Mouse (Mus musculus) granulocyte monocyte progenitor cell, adult 5-6 weeks (primary cell): ENCODE data around the gene Pnp2. TPM values are rescaled to one million over a fixed set of nuclear protein-coding genes. Genes with fewer than 3 reads are reported as not detected.
"Not testable (repeated sequence)": the region's sequence is repeated elsewhere in the genome, so short reads cannot be mapped to it uniquely, and the experiment has no call there.

Experiments
- ATAC-seq: replicated peaks from 2 replicates; pipeline ENCODE4 v1.8.0; 2016; ENCODE audit warnings: mild to moderate bottlenecking, moderate TSS enrichment, inconsistent platforms; ENCODE audit not compliant: poor library complexity, severe bottlenecking
- total RNA-seq, 2 experiments: library from RNA; stranded (forward) in 1 of 2; stranded (reverse) in 1 of 2; fragments of 200-712, 200-1000 nt in 1 of 2; fragments of >200 nt in 1 of 2; fragmentation: Nextera tagmentation in 1 of 2; gene quantifications; 2 replicates each; pipeline ENCODE4 v1.2.3; 2014 to 2017

The Pnp2 gene
- total RNA-seq (2014; fragmentation: Nextera tagmentation) (5.4 and 16.2 TPM in 2 replicates), total RNA-seq (2017) (4.3 and 5.3 TPM in 2 replicates)

GRCm38 (mm10) chr14:50955942-50956508 is at the start of gene Pnp2:
Gene Pnp2 (plus strand): TSS chr14:50955992.
- peak; percentile 65 for ATAC-seq

GRCm38 (mm10) chr14:50908126-50908525 is 47.7 kb upstream of the Pnp2 start:
- ATAC-seq, result peak; percentile 28

- no peak for ATAC-seq
These were observed 44.4 kb upstream of the Pnp2 start for GRCm38 (mm10) chr14:50911356-50911755.

GRCm38 (mm10) chr14:50923437-50923836 is 32.4 kb upstream of the Pnp2 start:
- ATAC-seq, result not testable (repeated sequence)

- ATAC-seq, result peak; percentile 88
These were observed 31.3 kb upstream of the Pnp2 start, which contains the start of the genes Osgep and Apex1 for GRCm38 (mm10) chr14:50924281-50925064. Gene Osgep (minus strand): TSS chr14:50924893. Gene Apex1 (plus strand): TSS chr14:50924968.

GRCm38 (mm10) chr14:50925111-50925920 is 30.5 kb upstream of the Pnp2 start:
- ATAC-seq, result peak; percentile 21

- no peak for ATAC-seq
These were observed 28.4 kb upstream of the Pnp2 start for GRCm38 (mm10) chr14:50927366-50927765.

- peak; percentile 25 for ATAC-seq
These were observed 25.8 kb upstream of the Pnp2 start for GRCm38 (mm10) chr14:50929951-50930350.

- peak; percentile 12 for ATAC-seq
These were observed 25.4 kb upstream of the Pnp2 start for GRCm38 (mm10) chr14:50930377-50930753.

- peak; percentile 88 for ATAC-seq
These were observed 24.9 kb upstream of the Pnp2 start, which contains the start of the genes Pip4p1 and Pnp for GRCm38 (mm10) chr14:50930754-50931492. Gene Pip4p1 (minus strand): TSS chr14:50930856. Gene Pnp (plus strand): TSS chr14:50931082.

- ATAC-seq, result no peak
These were observed 24.2 kb upstream of the Pnp2 start for GRCm38 (mm10) chr14:50931493-50932020.

GRCm38 (mm10) chr14:50936649-50937048 is 19.1 kb upstream of the Pnp2 start:
- no peak for ATAC-seq

GRCm38 (mm10) chr14:50938119-50938908 is 17.5 kb upstream of the Pnp2 start:
- peak; percentile 68 for ATAC-seq

GRCm38 (mm10) chr14:50938940-50939339 is 16.9 kb upstream of the Pnp2 start:
- peak; percentile 85 for ATAC-seq

GRCm38 (mm10) chr14:50943932-50944667 is 11.7 kb upstream of the Pnp2 start, which contains the start of gene Gm49342:
Gene Gm49342 (plus strand): TSS chr14:50944517.
- ATAC-seq, result peak; percentile 85

- peak; percentile 65 for ATAC-seq
These were observed 11.1 kb upstream of the Pnp2 start for GRCm38 (mm10) chr14:50944668-50945033.

GRCm38 (mm10) chr14:50945081-50945480 is 10.7 kb upstream of the Pnp2 start:
- not testable (repeated sequence) for ATAC-seq

- ATAC-seq, result not testable (repeated sequence)
These were observed 10.3 kb upstream of the Pnp2 start for GRCm38 (mm10) chr14:50945526-50945925.
